Mouse (Mus musculus) retina, postnatal 7 days (tissue): Measurements from ENCODE around the gene Gfm2.

ENCODE experiments used
- DNase-seq: peaks from one replicate; pipeline ENCODE4 v3.0.0-alpha.2; 2012; ENCODE audit warnings: low read depth, low spot score

The Gfm2 gene

DNA sequence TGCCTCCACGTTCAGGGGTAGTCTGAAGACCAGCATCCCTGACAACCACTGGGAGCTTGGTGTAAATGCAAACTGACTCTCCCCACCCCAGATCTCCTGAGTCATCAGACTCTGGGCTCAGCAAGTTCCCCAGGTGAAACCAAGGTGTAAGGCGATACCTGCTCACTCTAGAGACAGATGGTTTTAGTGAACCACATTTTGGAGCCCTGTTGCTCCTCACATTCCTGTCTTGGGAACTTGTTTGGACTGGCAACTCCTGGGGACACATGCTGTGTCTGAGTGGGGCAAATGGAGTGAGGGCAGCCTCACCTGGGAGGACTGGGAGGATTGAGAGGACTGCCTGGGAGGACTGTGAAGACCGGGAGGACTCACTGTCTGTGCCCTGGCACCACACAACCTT is 90.1 kb downstream of the Gfm2 start:
- no peak for DNase-seq

DNA sequence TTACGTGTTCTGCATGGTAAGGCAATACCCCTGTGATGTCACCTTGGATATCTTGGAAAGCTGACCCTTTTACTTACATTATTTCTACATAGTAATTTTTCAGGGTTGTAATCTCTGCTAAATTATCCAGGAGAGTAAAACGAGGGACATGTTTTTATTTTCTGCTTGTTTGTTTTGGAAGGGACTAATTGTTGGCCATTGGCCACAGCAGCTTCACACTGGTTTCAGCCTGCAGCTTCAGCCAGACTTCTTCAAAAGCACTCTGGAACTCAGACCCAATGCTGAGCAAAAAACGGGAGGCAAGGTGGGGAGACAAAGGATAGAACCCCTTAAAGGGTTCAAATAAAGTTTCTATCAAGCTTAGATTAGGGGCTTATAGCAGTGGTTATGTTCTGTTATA is 92.4 kb downstream of the Gfm2 start:
- no peak for DNase-seq
